Mouse (Mus musculus) ES-Bruce4 (cell line): ENCODE measurements around the gene Nmral1. TPM values are rescaled to one million over a fixed set of nuclear protein-coding genes. Genes with fewer than 3 reads are reported as not detected.

Source experiments
- H3K27ac ChIP-seq: 2 replicates; pipeline ENCODE4 v1.5.1; 2012; ENCODE audit warnings: low read length, inconsistent platforms; ENCODE audit not compliant: insufficient read depth
- H3K27me3 ChIP-seq: 2 replicates; pipeline ENCODE4 v1.6.1; 2012; ENCODE audit warnings: mild to moderate bottlenecking, low read length, inconsistent platforms; ENCODE audit not compliant: control insufficient read depth, poor library complexity, insufficient read depth, severe bottlenecking
- H3K36me3 ChIP-seq: 2 replicates; pipeline ENCODE4 v1.6.1; 2012; ENCODE audit warnings: inconsistent platforms, mild to moderate bottlenecking, low read length, moderate library complexity; ENCODE audit not compliant: control insufficient read depth, poor library complexity, insufficient read depth, severe bottlenecking
- H3K4me1 ChIP-seq: one replicate; pipeline ENCODE4 v1.8.1; 2011; ENCODE audit warnings: low read length; ENCODE audit not compliant: control insufficient read depth, insufficient read depth
- H3K4me3 ChIP-seq: 2 replicates; pipeline ENCODE4 v1.5.1; 2011; ENCODE audit warnings: low read depth, mild to moderate bottlenecking, low read length
- H3K9ac ChIP-seq: 2 replicates; pipeline ENCODE4 v1.6.1; 2012; ENCODE audit warnings: low read depth, mild to moderate bottlenecking, inconsistent platforms; ENCODE audit not compliant: poor library complexity, severe bottlenecking
- H3K9me3 ChIP-seq: replicated peaks from 2 replicates; pipeline ENCODE4 v1.6.1; 2012; ENCODE audit warnings: mild to moderate bottlenecking, low read length, inconsistent platforms; ENCODE audit not compliant: control insufficient read depth, poor library complexity, insufficient read depth, severe bottlenecking
- CTCF ChIP-seq: IDR thresholded peaks from one replicate; pipeline ENCODE4 v1.8.1; 2011; ENCODE audit warnings: low read depth, low read length
- EP300 ChIP-seq: IDR thresholded peaks from 2 replicates; pipeline ENCODE4 v1.6.1; 2011; ENCODE audit warnings: low read depth, low read length; ENCODE audit not compliant: insufficient read depth
- POLR2A ChIP-seq: IDR thresholded peaks from one replicate; pipeline ENCODE4 v1.8.1; 2011; ENCODE audit warnings: low read length; ENCODE audit not compliant: insufficient read depth
- polyA plus RNA-seq: library from polyadenylated mRNA; stranded (reverse); fragments of >200 nt; gene quantifications from 2 replicates; pipeline ENCODE4 v1.2.4, GENCODE M21; 2011; ENCODE audit warnings: low read depth; ENCODE audit not compliant: missing spikeins, insufficient read depth, insufficient read length

Gene Nmral1
- polyA plus RNA-seq, 1 experiment = 15.7 TPM

DNA sequence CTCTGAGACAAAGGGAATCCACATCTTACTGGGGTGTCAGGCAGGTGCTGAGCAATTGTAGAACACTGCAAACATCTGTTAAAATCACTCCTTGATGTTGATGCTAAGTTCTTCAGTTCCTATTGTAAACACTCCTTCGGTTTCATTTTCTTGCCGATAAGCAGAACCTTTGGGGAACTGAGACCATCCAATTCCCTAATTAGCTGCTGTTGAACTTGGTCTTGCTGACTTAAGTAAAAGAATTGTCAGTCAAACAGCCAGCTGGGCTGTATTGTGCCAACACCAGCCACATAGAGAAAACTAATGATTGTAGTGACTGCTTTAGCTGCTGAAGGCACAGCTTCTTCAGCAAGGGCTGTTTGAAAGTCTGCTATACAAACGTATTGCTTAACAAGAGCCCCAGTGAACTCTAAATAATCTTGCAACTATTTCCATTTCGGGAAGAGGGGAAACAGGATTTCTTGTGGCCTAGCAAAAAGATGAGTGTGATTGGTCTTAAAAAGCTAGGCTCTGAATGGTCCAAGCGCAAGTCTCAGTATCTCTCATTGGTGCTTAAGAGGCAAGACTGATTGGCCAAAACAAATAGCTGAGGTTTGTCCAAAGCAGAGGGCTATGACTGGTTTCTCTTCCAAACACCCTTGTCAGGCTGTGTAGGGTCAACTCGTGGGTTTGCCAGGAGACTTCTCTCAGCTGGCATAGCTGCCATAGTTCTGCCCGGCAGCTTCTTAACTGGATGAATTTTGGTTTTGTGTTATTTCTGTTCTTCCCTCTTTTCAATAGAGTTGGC is 3.2 kb upstream of the Nmral1 start:
- TF ChIP-seq CTCF (no peak), POLR2A (no peak), EP300 (no peak)
- no peaks in the 10 kb centered on the region for H3K9me3 ChIP-seq
- no peaks in the 10 kb centered on the region for H3K4me1 ChIP-seq
- no peaks in the 10 kb centered on the region for H3K36me3 ChIP-seq
- no peak overlapping the region for H3K4me3 ChIP-seq
- H3K9ac ChIP-seq = no peak overlapping the region
- no peak overlapping the region for H3K27ac ChIP-seq
- H3K27me3 ChIP-seq = no peaks in the 10 kb centered on the region

DNA sequence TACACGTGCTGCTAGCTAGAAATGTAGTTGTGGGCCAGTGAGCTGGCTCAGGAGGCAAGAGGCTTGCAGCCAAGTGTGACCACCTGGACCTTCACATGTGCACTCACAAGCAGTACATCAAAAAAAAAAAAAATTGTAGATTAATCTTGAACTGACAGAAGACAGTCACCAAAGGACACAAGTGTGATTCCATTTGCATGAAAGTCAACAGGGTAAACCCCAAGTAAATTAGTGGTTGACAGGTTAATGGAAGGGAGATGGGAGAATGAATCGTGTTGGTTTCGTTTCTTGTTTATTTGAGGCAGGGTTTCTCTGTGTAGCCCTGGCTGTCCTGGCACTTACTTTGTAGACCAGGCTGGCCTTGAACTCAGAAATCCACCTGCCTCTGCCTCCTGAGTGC is 1.3 kb downstream of the Nmral1 start:
- TF ChIP-seq POLR2A (no peak), EP300 (no peak), CTCF (no peak)
- Histone ChIP-seq H3K4me1 (no peaks in the 10 kb centered on the region), H3K27ac (no peak overlapping the region), H3K9me3 (no peaks in the 10 kb centered on the region), H3K27me3 (no peaks in the 10 kb centered on the region), H3K4me3 (no peak overlapping the region), H3K36me3 (no peaks in the 10 kb centered on the region), H3K9ac (no peak overlapping the region)

DNA sequence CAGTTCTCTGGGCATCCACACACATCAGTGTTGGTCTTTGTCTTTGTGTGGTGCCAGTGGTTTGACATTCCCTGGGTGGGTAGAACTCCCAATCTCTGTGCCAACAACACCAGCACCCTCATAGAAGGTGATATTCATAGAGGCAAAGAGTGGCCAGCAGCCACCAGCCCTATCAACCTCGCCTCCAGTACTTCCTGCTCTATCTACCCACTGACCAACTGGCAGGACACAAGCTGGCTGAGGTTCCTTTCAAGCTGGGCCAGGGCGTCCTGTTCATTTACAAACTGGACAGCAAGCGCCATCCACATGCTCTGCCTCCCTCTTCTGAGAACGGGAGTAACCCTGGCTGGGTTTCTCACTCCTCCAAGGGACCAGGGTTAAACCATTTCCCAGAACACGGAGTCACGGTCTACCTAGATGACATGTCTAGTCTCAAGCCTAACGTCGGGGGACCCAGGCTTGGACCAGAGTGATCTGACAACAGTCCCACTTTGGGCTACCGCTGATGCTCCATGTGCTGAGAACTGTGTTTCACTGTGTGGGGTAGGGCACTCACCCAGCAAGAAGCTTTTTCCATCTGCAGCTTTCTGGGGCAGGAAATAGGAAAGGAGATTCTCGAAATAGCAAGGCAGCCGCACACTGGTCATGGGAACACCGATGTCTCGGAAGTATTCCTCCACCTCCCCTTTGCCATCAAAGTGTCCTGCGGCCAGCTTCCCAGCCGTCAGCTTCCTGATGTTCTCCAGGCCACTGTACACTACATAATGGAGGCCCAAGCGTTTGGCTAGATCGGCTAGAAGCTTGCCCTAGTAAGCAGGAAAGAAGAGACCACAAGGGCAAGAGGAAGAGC is 5.1 kb downstream of the Nmral1 start:
- H3K4me3 ChIP-seq = no peak overlapping the region
- H3K4me1 ChIP-seq = no peaks in the 10 kb centered on the region
- H3K27ac ChIP-seq = no peak overlapping the region
- no peaks in the 10 kb centered on the region for H3K27me3 ChIP-seq
- 0 out of 2 replicates have a peak, but pooled peaks cover 3% of the 10 kb centered on the region for H3K36me3 ChIP-seq
- no peak for TF ChIP-seq EP300
- TF ChIP-seq CTCF = no peak
- TF ChIP-seq POLR2A = no peak
- H3K9me3 ChIP-seq = no peaks in the 10 kb centered on the region
- H3K9ac ChIP-seq = no peak overlapping the region

DNA sequence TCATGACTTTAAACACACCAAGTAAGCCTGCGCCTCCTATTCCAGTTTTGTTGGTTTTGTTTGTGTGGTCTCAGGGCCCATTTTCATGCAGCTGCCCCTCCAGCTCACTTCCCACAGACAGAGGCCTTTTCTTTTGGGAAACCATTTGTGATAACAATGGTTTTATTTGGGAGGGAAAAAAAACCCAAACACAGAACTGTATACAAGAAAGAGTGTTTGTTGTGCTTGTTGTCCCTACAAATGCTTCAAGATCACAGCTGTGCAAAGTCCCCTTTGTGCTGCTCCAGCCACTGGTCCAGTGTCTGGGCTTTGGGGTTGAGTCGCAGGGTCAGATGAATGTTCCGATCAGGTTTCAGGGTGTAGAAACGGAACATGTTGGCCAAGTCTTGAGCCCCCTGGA is 8.0 kb downstream of the Nmral1 start:
- Histone ChIP-seq H3K4me1 (no peaks in the 10 kb centered on the region), H3K36me3 (peaks cover 15% of the 10 kb centered on the region), H3K27ac (no peak overlapping the region), H3K27me3 (no peaks in the 10 kb centered on the region), H3K4me3 (no peak overlapping the region), H3K9me3 (no peaks in the 10 kb centered on the region), H3K9ac (no peak overlapping the region)
- no peak for TF ChIP-seq POLR2A
- TF ChIP-seq EP300 = no peak
- no peak for TF ChIP-seq CTCF

DNA sequence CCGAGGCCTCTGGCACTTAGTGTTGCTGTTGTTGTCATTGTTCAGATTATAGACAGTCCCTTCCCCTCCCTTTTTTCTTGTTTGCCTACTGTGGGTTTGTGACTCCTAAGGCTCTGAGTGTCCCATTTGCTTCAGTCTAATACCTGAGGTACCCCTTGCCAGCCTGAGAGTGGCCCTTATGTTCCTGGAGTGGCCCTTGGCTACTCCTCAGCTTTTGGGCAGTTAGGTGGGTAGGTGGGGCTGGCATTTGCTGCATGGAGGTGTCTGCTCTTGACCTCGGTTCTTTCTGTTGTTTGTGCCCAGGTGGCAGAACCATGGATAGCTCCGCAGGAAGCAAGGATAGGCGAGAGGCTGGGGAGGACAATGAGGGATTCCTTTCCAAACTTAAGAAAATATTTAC is 13.6 kb downstream of the Nmral1 start:
- peaks cover 53% of the 10 kb centered on the region for H3K36me3 ChIP-seq

DNA sequence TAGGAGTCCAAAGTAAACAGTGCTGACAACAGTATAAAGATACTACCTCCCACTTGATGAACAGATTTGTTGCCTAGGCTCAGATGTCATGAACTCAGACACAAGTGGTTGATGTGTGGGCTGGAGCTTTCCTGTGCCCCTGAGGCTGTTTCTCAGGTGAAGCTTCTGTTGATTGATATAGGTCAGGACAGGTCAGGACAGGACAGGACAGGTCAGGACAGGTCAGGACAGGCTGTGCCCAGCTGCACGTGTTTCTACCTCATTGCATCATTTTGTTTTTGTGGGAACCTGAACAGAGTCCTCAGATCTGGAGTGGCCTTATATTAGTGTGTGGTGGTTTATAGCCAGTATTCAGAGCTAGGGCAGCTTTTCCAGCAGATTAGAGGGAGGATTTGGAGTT is 16.5 kb downstream of the Nmral1 start:
- Histone ChIP-seq H3K36me3 (peaks cover 66% of the 10 kb centered on the region), H3K27me3 (no peaks in the 10 kb centered on the region), H3K4me1 (no peaks in the 10 kb centered on the region), H3K4me3 (no peak overlapping the region), H3K9me3 (no peaks in the 10 kb centered on the region), H3K9ac (no peak overlapping the region), H3K27ac (peak overlapping the region; percentile 41; the same call in 1 of the 2 replicates)
- TF ChIP-seq POLR2A (no peak), EP300 (peak; percentile 94)

More for the DNA sequence above, 13.6 kb downstream of the Nmral1 start:
- no peak overlapping the region for H3K4me3 ChIP-seq
- H3K9ac ChIP-seq = no peak overlapping the region
- H3K4me1 ChIP-seq = no peaks in the 10 kb centered on the region
- H3K27ac ChIP-seq = no peak overlapping the region
- no peaks in the 10 kb centered on the region for H3K27me3 ChIP-seq
- TF ChIP-seq EP300 (no peak), POLR2A (no peak), CTCF (no peak)
- no peaks in the 10 kb centered on the region for H3K9me3 ChIP-seq
